Mouse (Mus musculus): ENCODE results near the gene Acox2. TPM values are rescaled to one million over a fixed set of nuclear protein-coding genes. Genes with fewer than 3 reads are reported as not detected.

Gene Acox2
- polyA plus RNA-seq, 1 experiment from 2014 or later, result 1.1 TPM

GRCm38 (mm10) chr14:8208876-8209275, 50.3 kb downstream of the Acox2 start:
- H3K27me3 ChIP-seq, result no peaks in the 10 kb centered on the region
- no peak for ATAC-seq (replicated peaks; ENCODE audit: low FRiP score)
- 92% methylated on average over 3 of the region's 3 CpGs for whole genome bisulfite sequencing
- no peaks in the 10 kb centered on the region for H3K36me3 ChIP-seq
- H3K4me2 ChIP-seq, result no peak overlapping the region
- no peak overlapping the region for H3K27ac ChIP-seq
- no peak overlapping the region for H3K4me3 ChIP-seq (replicated peaks)
- H3K9me3 ChIP-seq (replicated peaks), result no peaks in the 10 kb centered on the region
- H3K4me1 ChIP-seq, result 0 out of 2 replicates have a peak, but pooled peaks cover 2% of the 10 kb centered on the region
- H3K9ac ChIP-seq, result no peak overlapping the region

DNA sequence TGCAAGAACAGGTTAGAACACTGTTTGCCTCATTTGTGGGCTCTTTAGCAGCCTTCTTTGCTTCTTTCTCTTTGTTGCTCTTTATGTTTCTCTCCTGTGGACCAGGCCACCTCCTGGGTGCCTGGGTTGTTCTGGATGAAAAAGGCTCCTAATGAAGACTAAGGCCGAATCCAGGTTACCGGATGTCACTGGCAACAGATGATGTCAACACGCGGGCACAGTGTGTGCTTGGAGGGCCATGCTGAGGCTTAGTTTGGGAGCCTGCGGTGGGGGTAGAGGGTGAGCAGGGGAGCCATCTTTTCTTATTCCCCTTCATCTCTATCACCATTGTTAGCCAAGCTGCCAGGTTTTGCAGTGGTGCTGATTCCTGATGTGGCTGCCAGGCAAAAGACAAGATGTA, 51.6 kb downstream of the Acox2 start:
- no peak for ATAC-seq (replicated peaks; ENCODE audit: low FRiP score)
- Histone ChIP-seq H3K9ac (no peak overlapping the region), H3K9me3 (replicated peaks) (no peaks in the 10 kb centered on the region), H3K4me2 (no peak overlapping the region), H3K36me3 (no peaks in the 10 kb centered on the region), H3K27me3 (no peaks in the 10 kb centered on the region), H3K4me3 (replicated peaks) (no peak overlapping the region), H3K27ac (no peak overlapping the region), H3K4me1 (0 out of 2 replicates have a peak, but pooled peaks cover 2% of the 10 kb centered on the region)
- WGBS, result 85% methylated on average over 5 of the region's 5 CpGs

- no peak overlapping the region for H3K4me2 ChIP-seq
- H3K9me3 ChIP-seq (replicated peaks), result no peaks in the 10 kb centered on the region
- H3K36me3 ChIP-seq, result no peaks in the 10 kb centered on the region
- H3K4me1 ChIP-seq, result 0 out of 2 replicates have a peak, but pooled peaks cover 2% of the 10 kb centered on the region
- WGBS, result 21% methylated on average over 5 of the region's 5 CpGs
- no peak overlapping the region for H3K27ac ChIP-seq
- ATAC-seq (replicated peaks; ENCODE audit: low FRiP score), result 0 out of 2 replicates have a peak, but pooled peaks have one; percentile 36
- no peak overlapping the region for H3K9ac ChIP-seq
- no peak overlapping the region for H3K4me3 ChIP-seq (replicated peaks)
- no peaks in the 10 kb centered on the region for H3K27me3 ChIP-seq
Observed at GRCm38 (mm10) chr14:8207105-8207504, 52.0 kb downstream of the Acox2 start.

- Histone ChIP-seq H3K9me3 (replicated peaks) (no peaks in the 10 kb centered on the region), H3K4me3 (replicated peaks) (no peak overlapping the region), H3K27me3 (no peaks in the 10 kb centered on the region), H3K9ac (no peak overlapping the region), H3K4me1 (0 out of 2 replicates have a peak, but pooled peaks cover 2% of the 10 kb centered on the region), H3K27ac (no peak overlapping the region), H3K4me2 (no peak overlapping the region), H3K36me3 (no peaks in the 10 kb centered on the region)
- 60% methylated on average over 9 of the region's 9 CpGs for WGBS
- ATAC-seq (replicated peaks; ENCODE audit: low FRiP score), result no peak
Observed at GRCm38 (mm10) chr14:8206179-8206910, 52.8 kb downstream of the Acox2 start.

- WGBS, result 81% methylated on average over 3 of the region's 3 CpGs
- H3K9ac ChIP-seq, result no peak overlapping the region
- no peaks in the 10 kb centered on the region for H3K9me3 ChIP-seq (replicated peaks)
- H3K4me2 ChIP-seq, result no peak overlapping the region
- H3K27ac ChIP-seq, result no peak overlapping the region
- H3K36me3 ChIP-seq, result no peaks in the 10 kb centered on the region
- H3K27me3 ChIP-seq, result no peaks in the 10 kb centered on the region
- 0 out of 2 replicates have a peak, but pooled peaks cover 2% of the 10 kb centered on the region for H3K4me1 ChIP-seq
- no peak overlapping the region for H3K4me3 ChIP-seq (replicated peaks)
- no peak for ATAC-seq (replicated peaks; ENCODE audit: low FRiP score)
Observed at GRCm38 (mm10) chr14:8201715-8202114, 57.4 kb downstream of the Acox2 start.

- Histone ChIP-seq H3K4me1 (no peaks in the 10 kb centered on the region), H3K27ac (no peak overlapping the region), H3K9me3 (replicated peaks) (no peaks in the 10 kb centered on the region), H3K36me3 (no peaks in the 10 kb centered on the region), H3K4me2 (no peak overlapping the region), H3K27me3 (no peaks in the 10 kb centered on the region), H3K9ac (no peak overlapping the region), H3K4me3 (replicated peaks) (no peak overlapping the region)
- ATAC-seq (replicated peaks; ENCODE audit: low FRiP score), result no peak
- 86% methylated on average over 5 of the region's 5 CpGs for WGBS
Observed at GRCm38 (mm10) chr14:8200769-8201168, 58.4 kb downstream of the Acox2 start.

DNA sequence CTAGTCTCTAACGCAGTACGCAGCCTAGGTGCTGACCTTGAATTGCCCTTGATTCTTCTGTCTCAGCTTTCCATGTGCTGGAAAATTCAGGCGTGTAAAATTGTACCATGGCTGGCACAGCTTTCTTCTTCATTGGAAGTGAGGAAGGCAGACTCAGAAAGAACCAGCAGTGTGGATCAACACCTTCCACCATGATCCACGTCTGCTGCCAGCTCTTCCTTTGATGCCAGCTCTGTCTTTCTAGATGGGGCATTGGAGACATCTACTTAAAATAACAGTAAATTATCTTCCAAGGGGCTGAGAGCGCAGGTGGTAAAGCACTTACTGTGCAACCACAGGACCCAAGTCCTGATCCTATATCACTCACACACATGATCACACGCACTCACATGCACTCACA, 66.4 kb downstream of the Acox2 start:
- no peak for ATAC-seq (replicated peaks; ENCODE audit: low FRiP score)
- no peaks in the 10 kb centered on the region for H3K9me3 ChIP-seq (replicated peaks)
- H3K36me3 ChIP-seq, result no peaks in the 10 kb centered on the region
- H3K9ac ChIP-seq, result no peak overlapping the region
- WGBS, result 87% methylated on average over 6 of the region's 6 CpGs
- no peaks in the 10 kb centered on the region for H3K27me3 ChIP-seq
- no peak overlapping the region for H3K27ac ChIP-seq
- no peaks in the 10 kb centered on the region; the same call in 1 of the 2 replicates for H3K4me1 ChIP-seq
- no peak overlapping the region for H3K4me2 ChIP-seq
- H3K4me3 ChIP-seq (replicated peaks), result no peak overlapping the region

DNA sequence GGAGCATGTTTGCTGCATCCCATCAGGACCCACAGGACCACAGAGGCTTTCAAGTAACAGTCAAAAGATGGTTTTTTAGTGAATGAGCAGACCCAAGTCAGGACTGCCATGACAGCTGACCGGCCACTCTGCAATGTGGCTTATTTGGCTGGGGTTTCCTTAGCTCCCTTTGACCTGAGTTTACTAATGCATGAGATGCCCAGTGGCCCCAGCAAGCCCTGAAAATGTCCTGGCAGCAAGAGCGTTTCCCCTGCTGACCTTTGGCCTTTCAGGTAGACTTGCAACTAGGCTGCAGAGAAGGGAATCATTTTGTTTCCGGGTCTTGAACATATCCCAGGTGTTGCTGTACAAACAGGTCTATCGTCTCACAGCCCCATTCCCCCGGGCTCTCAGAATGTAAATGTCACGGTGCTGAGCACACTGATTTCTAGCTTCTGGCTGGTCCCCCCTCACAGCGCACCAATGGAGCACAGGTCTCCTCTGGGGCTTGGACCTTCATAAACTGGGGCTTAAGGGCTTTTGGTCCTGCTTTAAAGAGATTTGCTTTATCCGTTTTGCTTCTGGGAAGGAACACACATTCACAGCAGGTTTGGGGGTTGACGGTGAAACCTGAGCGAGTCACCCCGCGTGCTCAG, 67.7 kb downstream of the Acox2 start:
- H3K4me3 ChIP-seq (replicated peaks), result no peak overlapping the region
- H3K9me3 ChIP-seq (replicated peaks), result no peaks in the 10 kb centered on the region
- 34% methylated on average over 12 of the region's 12 CpGs for WGBS
- H3K27me3 ChIP-seq, result no peaks in the 10 kb centered on the region
- H3K4me1 ChIP-seq, result no peaks in the 10 kb centered on the region; the same call in 1 of the 2 replicates
- H3K27ac ChIP-seq, result no peak overlapping the region
- H3K9ac ChIP-seq, result no peak overlapping the region
- no peak overlapping the region for H3K4me2 ChIP-seq
- H3K36me3 ChIP-seq, result no peaks in the 10 kb centered on the region
- ATAC-seq (replicated peaks; ENCODE audit: low FRiP score), result peak; percentile 48; the same call in 1 of the 2 replicates

- Histone ChIP-seq H3K27ac (no peak overlapping the region), H3K4me1 (no peaks in the 10 kb centered on the region; the same call in 1 of the 2 replicates), H3K27me3 (no peaks in the 10 kb centered on the region), H3K36me3 (no peaks in the 10 kb centered on the region), H3K9me3 (replicated peaks) (no peaks in the 10 kb centered on the region), H3K9ac (no peak overlapping the region), H3K4me2 (no peak overlapping the region), H3K4me3 (replicated peaks) (no peak overlapping the region)
- 91% methylated on average over 3 of the region's 3 CpGs for WGBS
- ATAC-seq (replicated peaks; ENCODE audit: low FRiP score), result no peak
Observed at GRCm38 (mm10) chr14:8190556-8190955, 68.6 kb downstream of the Acox2 start.

DNA sequence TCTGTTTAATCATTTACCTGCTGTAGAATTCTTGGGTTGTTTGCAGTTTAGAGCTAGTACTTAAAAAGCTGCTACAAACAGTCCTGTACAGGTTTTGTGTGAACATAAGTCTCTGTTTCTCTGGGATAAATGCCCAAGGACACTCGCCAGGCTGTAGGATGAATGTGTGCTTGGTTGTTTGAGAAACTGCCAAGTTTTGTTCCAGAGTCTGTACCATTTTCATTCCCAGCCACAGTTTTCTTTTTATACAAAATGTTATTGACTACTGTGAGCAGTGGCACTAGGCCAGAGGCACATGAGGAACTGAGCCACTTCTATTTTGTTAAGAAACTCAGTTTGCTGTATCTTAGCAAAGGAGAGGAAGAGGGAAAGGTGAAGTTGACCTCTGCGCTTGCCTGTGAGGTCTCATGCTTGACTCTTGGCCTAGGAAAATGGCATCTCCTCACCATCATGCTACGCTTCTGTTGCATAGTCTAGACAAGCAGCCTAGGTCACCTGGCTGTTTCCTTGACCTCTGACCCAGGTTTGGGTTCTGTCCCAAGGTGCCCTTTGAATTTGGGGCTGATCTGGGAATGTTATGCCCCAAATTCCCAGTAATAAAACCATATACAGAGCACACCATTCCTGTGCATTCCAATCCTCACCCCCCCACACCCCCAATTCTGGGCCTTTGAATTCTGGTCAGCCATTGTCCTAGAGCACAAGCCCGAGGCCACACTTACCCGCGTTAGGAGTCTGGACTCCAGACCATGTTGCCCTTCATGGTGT, 72.7 kb downstream of the Acox2 start:
- Histone ChIP-seq H3K36me3 (no peaks in the 10 kb centered on the region), H3K27me3 (no peaks in the 10 kb centered on the region), H3K4me3 (replicated peaks) (no peak overlapping the region), H3K4me2 (no peak overlapping the region), H3K9me3 (replicated peaks) (no peaks in the 10 kb centered on the region), H3K9ac (no peak overlapping the region), H3K4me1 (no peaks in the 10 kb centered on the region; the same call in 1 of the 2 replicates), H3K27ac (no peak overlapping the region)
- ATAC-seq (replicated peaks; ENCODE audit: low FRiP score), result no peak
- WGBS, result 88% methylated on average over 6 of the region's 6 CpGs

GRCm38 (mm10) chr14:8183330-8183729, 75.8 kb downstream of the Acox2 start:
- Histone ChIP-seq H3K27me3 (no peaks in the 10 kb centered on the region), H3K9ac (no peak overlapping the region), H3K27ac (no peak overlapping the region), H3K4me3 (replicated peaks) (no peak overlapping the region), H3K4me1 (no peaks in the 10 kb centered on the region), H3K9me3 (replicated peaks) (no peaks in the 10 kb centered on the region), H3K36me3 (no peaks in the 10 kb centered on the region), H3K4me2 (no peak overlapping the region)
- ATAC-seq (replicated peaks; ENCODE audit: low FRiP score), result no peak
- WGBS, result 70% methylated on average over 3 of the region's 3 CpGs

Data from kidney, embryonic 15.5 days (tissue).